Mouse (Mus musculus) heart, embryonic 11.5 days (tissue): ENCODE results near the gene Tmem50a. TPM values are rescaled to one million over a fixed set of nuclear protein-coding genes. Genes with fewer than 3 reads are reported as not detected.

Experiments used
- ATAC-seq: fragments of 200-750 bp; cut with Nextera tagmentation; replicated peaks from 2 replicates; pipeline ENCODE4 v1.8.0; 2017; ENCODE audit warnings: moderate library complexity; ENCODE audit not compliant: insufficient number of reproducible peaks, low FRiP score, low TSS enrichment
- H3K27ac ChIP-seq: fragments of 300-500 bp; sonication (generic); 2 replicates; pipeline ENCODE4 v1.5.1; 2014; ENCODE audit warnings: mild to moderate bottlenecking, low read depth, low read length
- H3K27me3 ChIP-seq: fragments of 300-500 bp; sonication (generic); 2 replicates; pipeline ENCODE4 v1.6.1; 2014; ENCODE audit warnings: mild to moderate bottlenecking, low read length, mixed read lengths; ENCODE audit not compliant: control insufficient read depth, insufficient read depth
- H3K36me3 ChIP-seq: fragments of 300-500 bp; sonication (generic); 2 replicates; pipeline ENCODE4 v1.6.1; 2014; ENCODE audit warnings: mild to moderate bottlenecking, low read length, moderate library complexity, mixed read lengths; ENCODE audit not compliant: control insufficient read depth, insufficient read depth
- H3K4me1 ChIP-seq: fragments of 300-500 bp; sonication (generic); 2 replicates; pipeline ENCODE4 v1.6.1; 2014; ENCODE audit warnings: low read length; ENCODE audit not compliant: control insufficient read depth, insufficient read depth
- H3K4me2 ChIP-seq: fragments of 300-500 bp; sonication (generic); 2 replicates; pipeline ENCODE4 v1.6.1; 2014; ENCODE audit warnings: mild to moderate bottlenecking, moderate library complexity
- H3K4me3 ChIP-seq: fragments of 300-500 bp; sonication (generic); 2 replicates; pipeline ENCODE4 v1.5.1; 2014; ENCODE audit warnings: low read depth, low read length
- H3K9ac ChIP-seq: fragments of 300-500 bp; sonication (generic); 2 replicates; pipeline ENCODE4 v1.6.1; 2014; ENCODE audit warnings: mild to moderate bottlenecking, low read depth, low read length, moderate library complexity
- H3K9me3 ChIP-seq: fragments of 300-500 bp; sonication (generic); replicated peaks from 2 replicates; pipeline ENCODE4 v1.6.1; 2016; ENCODE audit warnings: low read length; ENCODE audit not compliant: control insufficient read depth
- WGBS: fragments of 180-500 bp; shearing (Covaris S2); extraction: QIAGEN DNeasy Blood & Tissue Kit; methylation state at CpG from one replicate; pipeline ENCODE4 v1.1.7; 2014; ENCODE audit not compliant: insufficient replicate concordance; 5-methylcytosine and 5-hydroxymethylcytosine counted together
- polyA plus RNA-seq: library from polyadenylated mRNA; unstranded; fragments of >200 nt; fragmentation: Nextera tagmentation; extraction: Ambion mirVana; gene quantifications from 2 replicates; pipeline ENCODE4 v1.2.1, GENCODE M21; 2014

Gene Tmem50a
- polyA plus RNA-seq, 1 experiment from 2014 or later, result 150 TPM

GRCm38 (mm10) chr4:134901126-134901525 lies 13.7 kb downstream of the Tmem50a start:
- H3K9ac ChIP-seq, result no peak overlapping the region
- no peak overlapping the region for H3K27ac ChIP-seq
- peaks cover 35% of the 10 kb centered on the region for H3K36me3 ChIP-seq
- no peak overlapping the region for H3K4me3 ChIP-seq
- no peaks in the 10 kb centered on the region for H3K9me3 ChIP-seq
- 89% methylated on average over 8 of the region's 8 CpGs for WGBS
- no peaks in the 10 kb centered on the region for H3K27me3 ChIP-seq
- no peak for ATAC-seq
- no peak overlapping the region for H3K4me2 ChIP-seq
- no peaks in the 10 kb centered on the region for H3K4me1 ChIP-seq

GRCm38 (mm10) chr4:134897256-134897655 lies 17.6 kb downstream of the Tmem50a start:
- H3K36me3 ChIP-seq, result peaks cover 23% of the 10 kb centered on the region
- no peak overlapping the region for H3K4me2 ChIP-seq
- no peak overlapping the region for H3K9ac ChIP-seq
- no peak for ATAC-seq
- no peaks in the 10 kb centered on the region for H3K9me3 ChIP-seq
- H3K27ac ChIP-seq, result no peak overlapping the region
- WGBS, result 90% methylated on average over 6 of the region's 6 CpGs
- no peaks in the 10 kb centered on the region for H3K27me3 ChIP-seq
- no peaks in the 10 kb centered on the region for H3K4me1 ChIP-seq
- no peak overlapping the region for H3K4me3 ChIP-seq

DNA sequence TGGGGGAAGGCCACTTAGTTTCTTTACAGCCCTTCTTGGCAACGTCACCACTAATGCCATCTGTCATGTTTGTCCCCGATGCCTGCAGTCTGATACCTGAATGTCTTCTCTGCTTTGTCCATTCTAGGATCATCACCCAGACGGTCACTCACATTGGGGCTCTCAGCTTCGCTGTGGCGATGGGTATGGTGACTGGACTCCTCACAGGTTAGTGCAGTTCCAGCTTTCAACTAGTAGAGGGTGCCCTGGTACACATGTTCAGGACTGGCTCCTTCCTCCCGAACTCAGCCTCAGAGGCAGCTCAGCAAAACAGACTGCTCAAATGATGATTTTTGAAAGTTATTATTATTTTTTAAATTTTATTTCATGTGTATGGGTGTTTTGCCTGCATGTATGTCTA lies 22.7 kb downstream of the Tmem50a start:
- Histone ChIP-seq H3K9me3 (no peaks in the 10 kb centered on the region), H3K27ac (no peak overlapping the region), H3K9ac (no peak overlapping the region), H3K4me1 (no peaks in the 10 kb centered on the region), H3K4me3 (no peak overlapping the region), H3K27me3 (no peaks in the 10 kb centered on the region), H3K4me2 (no peak overlapping the region), H3K36me3 (peaks cover 8% of the 10 kb centered on the region; the same call in 1 of the 2 replicates)
- 76% methylated on average over 6 of the region's 6 CpGs for WGBS
- ATAC-seq, result no peak

DNA sequence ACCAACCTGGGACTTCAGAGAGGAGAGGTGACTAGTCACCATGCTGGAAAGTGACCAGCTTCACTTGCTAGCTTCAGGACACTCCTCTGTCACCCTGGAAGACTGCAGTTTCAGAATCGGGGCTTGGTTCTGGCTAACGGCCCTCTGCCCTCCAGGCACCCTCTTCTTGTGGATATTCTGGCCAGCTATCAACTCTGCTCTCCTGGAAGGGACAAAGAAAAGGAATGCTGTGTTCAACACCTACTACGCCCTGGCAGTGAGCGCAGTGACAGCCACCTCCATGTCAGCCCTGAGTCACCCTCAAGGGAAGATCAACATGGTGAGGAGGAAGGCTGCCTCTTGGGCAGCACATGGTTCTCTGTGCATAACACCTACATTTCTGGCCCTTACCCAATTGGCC lies 30.5 kb downstream of the Tmem50a start:
- Histone ChIP-seq H3K4me1 (no peaks in the 10 kb centered on the region; the same call in 1 of the 2 replicates), H3K27me3 (no peaks in the 10 kb centered on the region), H3K27ac (no peak overlapping the region), H3K9ac (no peak overlapping the region), H3K36me3 (no peaks in the 10 kb centered on the region), H3K9me3 (no peaks in the 10 kb centered on the region), H3K4me2 (no peak overlapping the region), H3K4me3 (no peak overlapping the region)
- ATAC-seq, result no peak
- 83% methylated on average over 4 of the region's 4 CpGs for WGBS

- 71% methylated on average over 10 of the region's 10 CpGs for WGBS
- Histone ChIP-seq H3K4me2 (no peak overlapping the region), H3K9me3 (no peaks in the 10 kb centered on the region), H3K4me1 (no peaks in the 10 kb centered on the region; the same call in 1 of the 2 replicates), H3K4me3 (no peak overlapping the region), H3K27me3 (no peaks in the 10 kb centered on the region), H3K27ac (no peak overlapping the region), H3K9ac (no peak overlapping the region), H3K36me3 (no peaks in the 10 kb centered on the region)
- ATAC-seq, result no peak
Observed at GRCm38 (mm10) chr4:134883808-134884207, 31.0 kb downstream of the Tmem50a start.

- Histone ChIP-seq H3K27ac (no peak overlapping the region), H3K36me3 (no peaks in the 10 kb centered on the region), H3K4me3 (no peak overlapping the region), H3K4me1 (no peaks in the 10 kb centered on the region; the same call in 1 of the 2 replicates), H3K27me3 (no peaks in the 10 kb centered on the region), H3K9ac (no peak overlapping the region), H3K4me2 (no peak overlapping the region), H3K9me3 (no peaks in the 10 kb centered on the region)
- 28% methylated on average over 7 of the region's 7 CpGs for WGBS
- no peak for ATAC-seq
Observed at GRCm38 (mm10) chr4:134883266-134883665, 31.6 kb downstream of the Tmem50a start.

DNA sequence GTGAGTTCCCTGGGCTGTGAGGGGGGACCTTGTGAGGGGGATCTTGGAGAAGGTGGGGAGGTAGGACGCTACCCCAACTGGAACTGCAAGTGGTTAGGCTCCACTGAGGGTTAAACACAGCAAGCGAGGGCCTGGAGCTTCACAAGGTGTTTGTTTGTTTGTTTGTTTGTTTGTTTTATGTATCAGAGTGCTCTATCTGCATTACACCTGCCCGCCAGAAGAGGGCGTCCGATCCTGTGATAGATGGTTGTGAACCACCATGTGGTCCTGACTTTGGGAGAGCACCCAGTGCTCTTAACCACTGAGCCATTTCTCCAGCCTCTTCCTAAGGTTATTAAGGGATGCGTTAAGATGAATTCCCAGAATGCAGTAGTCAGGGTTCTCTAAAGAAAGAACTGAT lies 34.8 kb downstream of the Tmem50a start:
- H3K27me3 ChIP-seq, result no peaks in the 10 kb centered on the region
- H3K9ac ChIP-seq, result no peak overlapping the region
- no peak overlapping the region for H3K4me3 ChIP-seq
- ATAC-seq, result no peak
- no peak overlapping the region for H3K27ac ChIP-seq
- WGBS, result 39% methylated on average over 6 of the region's 6 CpGs
- no peaks in the 10 kb centered on the region for H3K9me3 ChIP-seq
- no peaks in the 10 kb centered on the region for H3K36me3 ChIP-seq
- peak overlapping the region; percentile 66 for H3K4me2 ChIP-seq
- H3K4me1 ChIP-seq, result no peaks in the 10 kb centered on the region; the same call in 1 of the 2 replicates

DNA sequence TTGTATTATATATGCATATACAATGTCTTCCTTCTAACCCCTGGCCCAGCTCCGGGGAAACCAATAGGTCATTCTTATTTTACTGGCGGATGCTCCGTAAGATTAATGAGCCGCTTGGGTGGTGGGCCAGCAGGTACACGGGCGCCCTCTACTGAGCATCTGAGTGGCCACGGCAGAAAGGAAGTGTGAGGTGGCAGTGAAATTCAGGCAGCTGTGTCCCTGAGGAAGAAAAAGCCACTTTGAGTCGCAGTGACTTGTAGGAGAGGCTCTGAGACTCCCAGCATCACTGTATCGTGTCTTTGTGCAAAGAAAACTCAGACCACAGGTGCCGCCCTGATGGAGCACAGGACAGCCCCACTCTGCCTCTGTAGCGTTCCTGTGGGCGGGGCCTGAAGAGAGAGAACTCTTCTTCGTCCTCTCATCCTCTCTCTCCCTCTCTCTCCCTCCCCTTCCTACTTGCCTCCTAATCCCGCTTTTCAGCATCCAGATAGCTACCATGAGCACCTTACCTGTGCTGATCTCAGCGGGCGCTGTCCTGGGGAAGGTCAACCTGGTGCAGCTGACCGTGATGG lies 35.3 kb downstream of the Tmem50a start:
- H3K9ac ChIP-seq, result no peak overlapping the region
- H3K27ac ChIP-seq, result no peak overlapping the region
- H3K9me3 ChIP-seq, result no peaks in the 10 kb centered on the region
- ATAC-seq, result no peak
- H3K4me3 ChIP-seq, result peak overlapping the region; percentile 38
- no peaks in the 10 kb centered on the region for H3K27me3 ChIP-seq
- H3K36me3 ChIP-seq, result no peaks in the 10 kb centered on the region
- H3K4me1 ChIP-seq, result no peaks in the 10 kb centered on the region; the same call in 1 of the 2 replicates
- WGBS, result 4% methylated on average over 17 of the region's 17 CpGs
- peak overlapping the region; percentile 66 for H3K4me2 ChIP-seq

DNA sequence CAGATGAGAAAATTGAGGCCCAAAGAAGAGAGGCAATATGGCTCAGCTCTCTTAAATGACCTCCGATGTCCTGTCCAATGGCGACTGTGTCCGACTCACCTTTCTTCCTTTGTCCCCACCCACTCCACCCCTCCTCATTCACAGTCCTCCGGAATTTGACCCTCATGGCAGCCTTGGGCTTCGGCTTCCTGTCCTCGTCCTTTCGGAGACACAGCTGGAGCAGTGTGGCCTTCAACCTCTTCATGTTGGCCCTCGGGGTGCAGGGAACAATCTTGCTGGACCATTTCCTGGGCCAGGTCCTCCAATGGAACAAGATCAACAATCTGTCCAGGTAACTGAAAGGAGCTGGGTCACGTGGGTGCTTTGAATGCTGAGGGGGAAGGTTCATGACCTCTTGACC lies 38.7 kb downstream of the Tmem50a start:
- Histone ChIP-seq H3K36me3 (no peaks in the 10 kb centered on the region), H3K4me2 (no peak overlapping the region), H3K9ac (no peak overlapping the region), H3K9me3 (no peaks in the 10 kb centered on the region), H3K27ac (no peak overlapping the region), H3K4me1 (no peaks in the 10 kb centered on the region; the same call in 1 of the 2 replicates), H3K4me3 (no peak overlapping the region), H3K27me3 (no peaks in the 10 kb centered on the region)
- WGBS, result 80% methylated on average over 9 of the region's 9 CpGs
- no peak for ATAC-seq
